Mouse (Mus musculus) heart, adult 9 months (tissue): ENCODE measurements around the gene Snx5.

Source experiments
- DNase-seq, 2 experiments: peaks; one replicate each; pipeline ENCODE4 v3.0.0; 2022; ENCODE audit warnings: low spot score in 2 of 2

The Snx5 gene

GRCm38 (mm10) chr2:144228521-144229346 lies 42.0 kb downstream of the Snx5 start:
- no peak for DNase-seq

DNA sequence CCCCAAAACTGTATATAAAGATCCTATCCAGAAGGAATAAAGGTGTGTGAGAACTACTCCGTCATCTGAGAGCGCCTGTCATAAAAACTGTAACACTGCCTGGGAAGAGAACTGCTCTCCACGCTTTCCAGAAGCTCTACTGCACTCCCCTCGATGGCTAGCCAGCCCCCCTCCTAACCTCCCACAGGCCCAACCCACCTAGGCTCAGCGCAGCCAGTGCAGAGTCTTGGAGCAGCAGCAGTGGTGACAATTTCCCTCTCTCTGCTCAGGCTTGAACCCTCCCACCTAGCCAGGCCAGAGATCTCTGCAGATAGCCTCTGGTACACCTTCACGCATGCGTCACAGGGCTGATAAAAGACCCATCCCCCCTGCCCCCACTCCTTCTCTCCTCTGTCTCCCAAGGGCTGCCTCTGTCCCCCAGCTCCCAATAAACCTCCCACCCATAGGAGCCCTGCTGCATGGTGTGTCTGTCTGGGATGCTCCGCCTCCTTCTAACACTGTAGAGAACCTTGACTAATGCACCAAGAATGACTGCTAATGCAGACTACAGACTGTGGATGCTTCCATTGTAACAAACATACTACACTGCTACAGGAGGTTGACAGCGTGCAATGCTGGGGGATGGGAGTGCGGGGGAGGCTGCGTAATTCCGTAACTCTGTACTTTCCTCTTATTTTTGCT lies 43.7 kb downstream of the Snx5 start:
- DNase-seq = no peak

DNA sequence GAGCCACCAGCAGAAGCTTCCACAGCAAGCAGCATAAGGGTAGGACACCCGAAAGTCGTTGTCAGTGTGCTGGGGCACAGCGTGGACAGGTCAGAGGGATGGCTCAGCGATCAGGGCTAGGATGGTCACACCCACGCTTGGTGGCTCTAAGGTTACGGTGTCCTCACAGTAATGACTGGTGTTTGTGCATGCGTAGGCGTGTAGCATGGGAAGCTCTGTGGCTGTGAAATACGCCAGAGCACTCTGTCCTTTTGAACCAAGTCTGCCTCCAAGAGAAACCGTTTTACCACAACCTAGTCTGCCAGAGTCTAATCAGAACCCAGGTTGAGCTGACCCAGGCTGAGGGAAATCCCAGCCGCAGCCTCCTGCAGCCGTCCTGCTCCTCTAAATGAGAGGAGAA lies 46.4 kb downstream of the Snx5 start:
- DNase-seq = no peak

DNA sequence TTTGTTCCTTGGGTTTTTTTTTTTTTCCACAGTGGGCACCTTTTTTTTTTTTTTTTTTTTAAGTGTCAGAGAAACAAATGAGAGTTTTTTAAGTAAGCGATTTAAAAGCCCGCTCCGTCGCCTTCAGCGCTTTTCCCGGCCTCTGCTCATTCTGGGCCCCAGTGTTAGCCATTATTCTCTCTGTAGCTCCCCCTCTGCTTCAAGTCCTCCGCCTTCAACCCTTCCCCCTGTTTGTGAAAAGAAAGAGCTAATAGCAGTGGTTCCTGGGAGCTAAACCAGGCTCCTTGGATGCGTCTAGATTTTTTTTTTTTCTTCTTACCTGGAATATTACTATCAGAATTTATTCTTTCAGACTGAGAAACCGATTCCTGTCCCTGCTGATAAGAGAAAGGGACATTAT lies 55.1 kb downstream of the Snx5 start:
- no peak for DNase-seq

- peak; percentile 61 to 63 for DNase-seq
Measured at GRCm38 (mm10) chr2:144215195-144215594, 55.5 kb downstream of the Snx5 start.

DNA sequence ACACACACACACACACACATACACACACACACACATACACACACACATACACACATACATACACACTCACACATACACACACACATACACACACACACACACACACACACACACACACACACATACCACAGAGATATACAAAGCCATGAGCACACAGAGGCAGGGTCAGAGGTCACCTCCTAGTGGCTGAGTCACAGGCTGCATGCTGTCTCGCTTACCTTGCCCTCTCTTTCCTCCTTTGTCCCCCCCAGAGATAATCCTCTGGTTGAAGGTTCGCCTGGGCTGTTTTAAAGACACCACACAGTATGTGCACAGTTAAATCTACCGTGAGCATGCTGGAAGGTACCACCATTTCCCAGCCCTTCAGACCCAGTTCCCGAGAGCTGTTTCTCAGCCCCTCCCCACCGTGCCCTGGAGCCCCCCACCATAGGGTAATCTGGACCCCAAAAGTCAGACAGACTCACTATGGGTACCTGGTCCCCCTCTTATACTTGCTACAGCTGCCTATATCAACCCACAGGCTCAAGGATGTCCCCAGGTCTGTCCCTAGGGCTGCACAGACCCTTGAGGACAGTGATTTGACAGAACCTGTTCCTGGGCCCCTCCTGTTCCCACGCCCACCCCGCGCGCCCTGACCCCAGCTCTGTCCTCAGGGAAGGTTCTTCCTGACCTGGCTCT lies 56.1 kb downstream of the Snx5 start:
- no peak for DNase-seq

DNA sequence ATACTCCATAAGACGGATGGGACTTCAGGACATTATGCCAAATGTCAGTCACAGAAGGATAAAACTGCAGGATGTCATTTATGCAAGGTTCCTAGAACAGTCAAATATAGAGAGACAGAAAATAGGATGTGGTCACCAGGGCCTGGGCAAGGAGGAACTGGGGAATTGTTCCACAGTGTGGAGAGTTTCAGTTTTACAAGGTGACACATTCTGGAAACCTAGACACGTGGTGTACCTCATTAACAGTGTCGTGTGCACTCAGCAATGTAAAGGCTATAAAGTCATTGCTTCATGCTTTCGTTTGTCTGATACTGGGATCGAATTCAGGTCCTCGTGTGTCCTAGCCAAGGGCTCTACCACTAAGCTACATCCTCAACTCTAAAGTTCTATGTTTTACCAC lies 56.9 kb downstream of the Snx5 start:
- DNase-seq = peak in 1 of 2 experiments; percentile 39

- DNase-seq = no peak
Measured at GRCm38 (mm10) chr2:144209425-144209824, 61.3 kb downstream of the Snx5 start.

DNA sequence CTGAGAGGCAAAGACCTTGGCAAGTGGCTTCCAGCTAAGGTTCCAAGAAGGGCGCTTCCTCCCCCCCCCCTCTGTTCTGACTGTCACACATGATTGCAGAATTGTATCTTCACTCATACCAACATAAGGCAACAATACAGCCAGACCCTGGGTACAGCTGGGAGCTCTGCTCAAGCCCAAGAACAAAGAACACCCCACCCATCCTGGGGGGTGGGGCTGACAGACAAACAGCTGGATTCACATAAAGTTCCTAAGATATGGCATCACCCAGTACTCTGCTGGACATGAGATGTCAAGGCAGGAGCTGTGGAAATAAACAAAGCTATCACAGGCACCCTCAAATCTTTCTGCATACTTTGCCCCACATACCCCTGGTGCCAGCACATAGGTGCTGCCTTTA lies 63.3 kb downstream of the Snx5 start:
- peak in 1 of 2 experiments; percentile 21 for DNase-seq

GRCm38 (mm10) chr2:144203001-144203400 lies 67.7 kb downstream of the Snx5 start:
- DNase-seq = no peak

- no peak for DNase-seq
Measured at GRCm38 (mm10) chr2:144202567-144202966, 68.1 kb downstream of the Snx5 start.

- DNase-seq = no peak
Measured at GRCm38 (mm10) chr2:144202151-144202550, 68.6 kb downstream of the Snx5 start.
